Mouse (Mus musculus) CD4-positive, CD25-positive, alpha-beta regulatory T cell, adult 4 months (primary cell): ENCODE measurements around the gene Sar1b. TPM values are rescaled to one million over a fixed set of nuclear protein-coding genes. Genes with fewer than 3 reads are reported as not detected.
A peak's percentile ranks its signal among the peaks of the same experiment; 100 is the strongest.

Source experiments
- ATAC-seq: one replicate; pipeline ENCODE4 v1.8.0; 2017
- polyA plus RNA-seq, 2 experiments: library from polyadenylated mRNA; unstranded; fragments of 100-300 nt; shearing (Covaris generic); gene quantifications; one replicate each; pipeline ENCODE4 v1.2.1; 2017

Gene Sar1b
- polyA plus RNA-seq, 2 experiments from 2014 or later = 128 to 129 TPM

- ATAC-seq = peak; percentile 81
These were observed 68.7 kb downstream of the Sar1b start for GRCm38 (mm10) chr11:51831962-51832909.

GRCm38 (mm10) chr11:51832992-51833391, 69.5 kb downstream of the Sar1b start:
- ATAC-seq = no peak

GRCm38 (mm10) chr11:51833393-51834066, 70.0 kb downstream of the Sar1b start:
- peak; percentile 61 for ATAC-seq

- no peak for ATAC-seq
These were observed 70.6 kb downstream of the Sar1b start for GRCm38 (mm10) chr11:51834067-51834411.

GRCm38 (mm10) chr11:51835598-51835997, 72.1 kb downstream of the Sar1b start:
- no peak for ATAC-seq

GRCm38 (mm10) chr11:51836506-51836905, 73.0 kb downstream of the Sar1b start:
- no peak for ATAC-seq

- ATAC-seq = peak; percentile 26
These were observed 74.0 kb downstream of the Sar1b start for GRCm38 (mm10) chr11:51837164-51838153.

GRCm38 (mm10) chr11:51839106-51839505, 75.6 kb downstream of the Sar1b start:
- no peak for ATAC-seq

- no peak for ATAC-seq
These were observed 76.5 kb downstream of the Sar1b start for GRCm38 (mm10) chr11:51839973-51840372.

- ATAC-seq = no peak
These were observed 77.2 kb downstream of the Sar1b start for GRCm38 (mm10) chr11:51840657-51841056.

- no peak for ATAC-seq
These were observed 77.7 kb downstream of the Sar1b start for GRCm38 (mm10) chr11:51841149-51841548.

Other genes with a start within 250 kb of the Sar1b start
- gene Phykpl, start 178.9 kb upstream of the Sar1b start, polyA plus RNA-seq = 10 to 100 TPM; 27.4 to 30.3 TPM
- 10 to 100 TPM; 21.2 to 36.2 TPM for gene Hnrnpab, start 156.8 kb upstream of the Sar1b start, polyA plus RNA-seq
- 100 to 1,000 TPM in 1 of 2 experiments, 10 to 100 TPM in 1; 87.8 to 116 TPM for gene Nhp2, start 144.0 kb upstream of the Sar1b start, polyA plus RNA-seq
- 10 to 100 TPM; 46.6 to 54.0 TPM for gene Rmnd5b, start 127.8 kb upstream of the Sar1b start, polyA plus RNA-seq
- gene N4bp3, start 112.8 kb upstream of the Sar1b start, polyA plus RNA-seq = 1 to 10 TPM; 1.2 to 2.5 TPM
- gene D930048N14Rik, start 112.7 kb upstream of the Sar1b start, polyA plus RNA-seq = under 1 TPM in 1 of 2 experiments, not detected in 1; 0.62 TPM
- 10 to 100 TPM; 19.9 to 20.3 TPM for gene 0610009B22Rik, start 74.8 kb upstream of the Sar1b start, polyA plus RNA-seq
- gene Sec24a, start 53 bp upstream of the Sar1b start, polyA plus RNA-seq = 10 to 100 TPM; 18.2 to 27.0 TPM
- gene Jade2, start 94.0 kb downstream of the Sar1b start, polyA plus RNA-seq = 10 to 100 TPM; 19.9 to 27.8 TPM
- gene Cdkn2aipnl, start 204.0 kb downstream of the Sar1b start, polyA plus RNA-seq = 100 to 1,000 TPM in 1 of 2 experiments, 10 to 100 TPM in 1; 92.5 to 116 TPM
- gene Ube2b, start 237.1 kb downstream of the Sar1b start, polyA plus RNA-seq = 100 to 1,000 TPM; 197 to 249 TPM
- 1 to 10 TPM; 2.7 to 5.3 TPM for gene Cdkl3, start 240.5 kb downstream of the Sar1b start, polyA plus RNA-seq